Mouse (Mus musculus) G1E (cell line): ENCODE data around the gene Krt9.

Experiments used
- CTCF ChIP-seq: IDR thresholded peaks from 2 replicates; pipeline ENCODE4 v1.5.1; 2012; ENCODE audit warnings: low read depth, low read length, inconsistent platforms, mixed read lengths
- GATA1 ChIP-seq: IDR thresholded peaks from 2 replicates; pipeline ENCODE4 v1.6.1; 2012; ENCODE audit warnings: borderline replicate concordance, low read length, inconsistent platforms, mixed read lengths
- GATA2 ChIP-seq: IDR thresholded peaks from 2 replicates; pipeline ENCODE4 v1.6.1; 2012; ENCODE audit warnings: low read depth, low read length, inconsistent platforms, borderline replicate concordance
- POLR2AphosphoS5 ChIP-seq: IDR thresholded peaks from 2 replicates; pipeline ENCODE4 v1.6.1; 2012; ENCODE audit warnings: low read depth, low read length, inconsistent platforms; ENCODE audit not compliant: insufficient replicate concordance
- TAL1 ChIP-seq: conservative IDR thresholded peaks from 2 replicates; pipeline ENCODE4 v1.6.1; 2012; ENCODE audit warnings: low read depth, low read length, inconsistent platforms, mixed read lengths

- no peak for TF ChIP-seq CTCF
- TF ChIP-seq GATA1: no peak
- TF ChIP-seq POLR2AphosphoS5: no peak
- no peak for TF ChIP-seq TAL1
- no peak for TF ChIP-seq GATA2
Observed at GRCm38 (mm10) chr11:100198666-100199065, 5.6 kb upstream of the Krt9 start.
